Mouse (Mus musculus) brain, adult 2 months (tissue): ENCODE results near the gene Cadps.

Experiments
- DNase-seq: peaks from one replicate; pipeline ENCODE4 v3.0.0; 2011; ENCODE audit warnings: low read depth, low spot score

The Cadps gene

DNA sequence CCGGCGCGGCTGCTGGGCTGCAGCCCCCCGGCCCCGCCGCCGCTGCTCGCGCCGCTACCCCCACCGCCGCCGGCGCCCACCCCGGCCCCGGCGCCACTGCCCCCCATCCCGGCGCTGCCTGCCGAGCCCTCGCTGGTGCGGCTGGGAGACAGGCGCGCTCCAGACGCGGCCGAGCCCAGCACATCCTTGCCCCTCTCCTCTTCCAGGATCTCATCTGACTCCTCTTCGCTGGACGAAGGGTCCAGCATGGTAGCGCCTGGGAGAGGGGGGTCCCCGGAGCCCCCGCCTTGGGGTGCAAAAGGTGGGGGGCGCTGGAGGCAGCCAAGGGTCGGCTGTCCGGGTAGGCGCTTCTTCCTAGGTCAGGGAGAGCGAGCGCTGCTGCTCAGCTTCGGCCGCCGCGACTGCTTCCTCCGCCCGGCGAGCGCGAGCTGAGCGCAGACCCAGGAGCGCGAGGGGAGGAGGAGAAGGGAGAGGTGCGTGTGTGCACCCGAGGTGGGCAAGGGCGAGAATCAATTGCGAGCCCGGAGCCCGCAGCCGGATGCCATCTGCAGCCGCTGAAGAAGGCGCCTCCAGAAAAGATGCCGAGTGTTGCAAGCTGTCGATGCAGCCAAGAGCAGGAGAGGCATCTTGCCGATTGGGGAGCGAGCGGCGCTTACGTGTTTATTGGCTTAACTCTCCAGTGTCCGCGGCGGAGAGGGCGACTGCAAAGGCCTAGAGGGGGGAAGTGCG is at the start of gene Cadps:
Gene Cadps, minus strand, starts transcription at position 589 of the 729 bp plus-strand sequence.
- DNase-seq, result peak; percentile 96

DNA sequence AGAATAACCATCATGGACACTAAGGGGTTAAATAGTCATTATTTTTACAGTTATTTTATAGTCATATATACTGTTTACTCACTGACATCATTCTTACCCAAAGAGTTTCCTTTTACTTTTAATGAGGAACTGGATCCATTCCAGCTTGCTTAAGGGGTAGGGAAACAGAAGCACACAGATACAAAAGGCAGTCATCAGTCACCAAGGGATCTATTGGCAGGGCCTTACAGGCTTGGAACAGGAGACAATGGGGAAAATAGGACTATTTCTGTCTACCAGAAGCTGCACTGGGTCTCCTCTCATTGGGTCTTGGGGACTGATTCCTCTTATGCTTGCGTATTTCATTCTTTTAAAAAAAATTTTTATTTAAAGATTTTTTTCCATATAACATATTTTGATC is 46.7 kb upstream of the Cadps start:
- DNase-seq, result no peak

DNA sequence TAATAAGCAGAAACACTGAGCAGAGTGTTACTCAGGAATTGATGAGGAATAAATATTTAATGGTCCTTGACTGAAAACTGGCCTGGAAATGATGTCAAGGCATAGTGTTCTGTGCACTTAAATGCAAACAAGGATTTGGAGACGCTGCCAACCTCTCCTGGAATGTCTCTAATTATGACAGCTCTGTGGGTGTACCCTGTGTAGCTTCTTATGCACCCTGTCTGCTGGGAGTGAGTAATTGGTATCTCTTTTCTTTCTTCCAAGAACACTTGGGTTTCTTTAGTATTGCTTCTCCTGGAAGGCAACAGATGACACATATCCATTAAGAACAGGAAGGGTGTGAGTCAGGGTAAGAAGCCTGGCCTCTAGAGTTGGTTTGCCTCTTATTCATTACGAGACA is 42.4 kb upstream of the Cadps start:
- DNase-seq, result peak; percentile 77

DNA sequence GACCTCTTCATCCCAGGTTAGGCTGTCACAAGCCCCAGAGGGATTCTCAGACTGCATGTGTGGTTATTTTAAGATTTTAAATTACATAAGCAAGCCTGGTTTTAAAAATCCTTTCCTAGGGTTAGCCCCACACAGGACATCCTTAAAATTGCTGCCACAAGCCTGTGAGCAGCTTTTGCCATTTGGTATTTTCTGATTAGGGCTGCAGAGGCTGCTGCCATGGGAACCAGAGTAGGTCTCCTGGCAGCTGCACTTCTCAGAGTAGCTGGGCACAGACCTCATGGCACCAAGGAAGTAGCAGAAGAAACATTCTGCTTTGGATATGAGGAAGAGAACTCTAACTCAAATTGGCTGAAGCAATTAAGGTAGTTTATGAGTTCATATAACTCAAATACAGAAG is 21.0 kb upstream of the Cadps start:
- peak; percentile 51 for DNase-seq

DNA sequence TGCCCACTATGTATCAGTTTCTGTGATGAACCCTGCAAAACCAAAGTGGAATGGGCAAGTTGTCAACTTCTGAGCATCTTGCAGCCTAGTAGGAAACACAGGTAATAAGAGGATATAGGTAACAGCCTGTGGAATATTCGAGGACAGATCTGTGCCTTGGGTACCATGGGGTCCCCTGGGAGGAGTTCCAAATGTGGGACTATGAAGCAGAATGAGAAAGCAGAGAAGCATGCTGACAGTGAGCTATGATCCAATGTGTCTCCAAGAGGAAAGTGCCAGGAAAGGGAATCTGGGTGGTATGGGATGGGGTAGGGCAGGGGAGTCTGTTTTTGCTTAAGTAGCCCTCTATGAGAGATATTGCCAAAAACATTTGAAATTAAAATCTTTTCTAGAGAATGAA is 16.6 kb upstream of the Cadps start:
- no peak for DNase-seq

DNA sequence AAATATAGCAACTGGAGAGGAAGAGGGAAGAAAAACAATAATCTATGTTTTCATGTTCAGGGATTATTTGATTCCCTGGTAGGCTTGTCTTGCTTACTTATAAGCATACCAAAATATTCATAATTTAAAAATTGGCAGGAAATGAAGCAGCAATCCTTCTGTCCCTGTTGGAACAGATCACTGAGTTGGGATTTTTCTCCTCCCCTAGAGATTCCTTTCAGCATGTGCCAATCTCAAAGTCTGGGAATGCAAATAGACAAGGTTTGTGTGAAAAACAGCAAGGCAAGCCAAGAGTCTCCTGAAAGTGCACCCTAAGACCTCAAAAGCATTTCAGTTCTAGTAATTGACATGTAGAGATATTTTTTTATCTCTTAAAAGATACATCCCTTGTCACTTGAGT is 16.1 kb upstream of the Cadps start:
- DNase-seq, result peak; percentile 35

DNA sequence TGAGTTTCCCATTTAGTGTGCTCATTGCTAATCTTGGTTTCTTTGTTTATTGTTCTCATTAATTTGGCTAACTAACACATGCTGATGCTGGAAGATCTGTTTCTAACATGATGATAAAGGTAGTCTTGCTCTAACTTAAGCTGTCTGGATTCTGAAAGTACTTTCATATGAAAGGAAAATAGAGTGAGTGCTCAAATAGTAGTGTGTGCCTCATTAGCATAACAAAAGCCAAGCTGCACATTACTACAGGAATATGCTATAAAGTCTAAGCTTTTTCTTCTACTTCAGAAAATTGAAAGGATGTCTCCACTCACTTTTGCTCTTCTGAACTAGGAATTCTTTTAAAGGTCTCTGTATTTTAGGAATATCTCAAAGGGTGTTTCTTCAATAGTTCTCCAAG is 15.4 kb upstream of the Cadps start:
- DNase-seq, result no peak

DNA sequence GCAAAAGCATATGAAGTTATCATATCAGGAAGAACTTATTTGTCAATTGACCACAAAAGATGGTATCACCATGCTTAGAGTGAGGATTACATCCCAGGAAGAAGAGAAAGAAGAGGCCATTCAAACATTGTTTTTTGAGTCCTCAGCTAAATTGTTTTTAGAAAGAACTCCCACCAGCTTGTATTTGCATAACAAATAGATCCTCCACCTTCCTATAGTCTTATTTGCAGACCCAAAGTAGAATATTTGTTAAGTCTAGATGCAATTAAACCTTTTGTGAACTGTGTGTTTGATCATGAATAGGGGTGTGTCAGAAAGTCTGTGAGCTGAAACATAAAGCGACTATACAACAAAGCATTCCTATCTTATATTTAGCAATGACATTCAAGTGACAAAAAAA is 15.0 kb upstream of the Cadps start:
- no peak for DNase-seq

DNA sequence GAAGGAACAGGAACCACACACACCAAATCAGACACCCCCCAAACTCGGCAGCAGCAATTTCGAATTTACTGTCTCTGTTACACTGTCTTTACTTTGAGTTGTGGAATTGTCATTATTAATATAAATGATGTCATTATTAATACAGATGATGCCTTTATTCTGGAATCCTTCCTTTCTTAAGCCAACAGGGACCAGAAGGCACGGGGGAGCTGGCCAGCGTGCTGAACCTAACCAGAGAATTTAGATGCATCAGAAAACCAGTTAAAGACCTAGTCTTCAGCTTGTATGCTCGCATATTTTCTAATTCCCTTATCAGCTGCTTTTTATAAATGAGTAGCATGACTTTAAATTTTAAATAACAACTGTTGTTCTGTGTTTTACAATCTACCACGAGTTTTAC is 902 bp upstream of the Cadps start:
- no peak for DNase-seq

DNA sequence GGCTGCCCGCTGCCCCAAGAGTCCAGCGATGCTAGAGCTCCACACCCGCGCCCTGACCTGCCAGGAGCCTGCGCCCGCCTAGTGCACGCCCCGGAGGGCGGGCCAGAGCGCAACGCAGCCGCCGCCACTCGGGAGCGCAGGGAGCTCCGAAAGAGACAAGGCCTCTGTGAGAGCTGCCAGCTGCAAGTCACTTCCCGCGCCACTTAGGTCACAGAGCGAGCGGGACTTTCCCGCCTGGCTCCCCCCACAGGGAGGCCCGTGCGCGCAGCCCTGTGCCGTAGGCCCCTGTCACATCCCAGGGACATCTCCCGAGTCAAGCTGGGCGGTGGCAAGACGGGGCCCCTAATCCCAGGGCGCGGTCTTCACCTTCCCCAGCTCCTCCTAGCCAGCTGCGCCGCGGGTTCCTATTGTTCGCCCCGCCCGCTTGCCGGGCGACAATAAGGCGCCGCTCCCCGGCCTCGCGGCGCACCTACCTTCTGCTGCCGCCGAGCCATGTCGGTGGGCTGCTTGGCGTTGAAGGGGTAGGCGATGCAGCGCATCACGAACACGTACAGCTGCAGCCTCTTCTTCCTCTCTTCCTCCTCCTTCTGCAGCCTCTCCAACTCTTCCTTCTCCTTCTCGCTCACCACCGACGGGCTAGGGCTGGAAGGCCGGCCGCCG is 918 bp downstream of the Cadps start:
- peak; percentile 93 for DNase-seq

DNA sequence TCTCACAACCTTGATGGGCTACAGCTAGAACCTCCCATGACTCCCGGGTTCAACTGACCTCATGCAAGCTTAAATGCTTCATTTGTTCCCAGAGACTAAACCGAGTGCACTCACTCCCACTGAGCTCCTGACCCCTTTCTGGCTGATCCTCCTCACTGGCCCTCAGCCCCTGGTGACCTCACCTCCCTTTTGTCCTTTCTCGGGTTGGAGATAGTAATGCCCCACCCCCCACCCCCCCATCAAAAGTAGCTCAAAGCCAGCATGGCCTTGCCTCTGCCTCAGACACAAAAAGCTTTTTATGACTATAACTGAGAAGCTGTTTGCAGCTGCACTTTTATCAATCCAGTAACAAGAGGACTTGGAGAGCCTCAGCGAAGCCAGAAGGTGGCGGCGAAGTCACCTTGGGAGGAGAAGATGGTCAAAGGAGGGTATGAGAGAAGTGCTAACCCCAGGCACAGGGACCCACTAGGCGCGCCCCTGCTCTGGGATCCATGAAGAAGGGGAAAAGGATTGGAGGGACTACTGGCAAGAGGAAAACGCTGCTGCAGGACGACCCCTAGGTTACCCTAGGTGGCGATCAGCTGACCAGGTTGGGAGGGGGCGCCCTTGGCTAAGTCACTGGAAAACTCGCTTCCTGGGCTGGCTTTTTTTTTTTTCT is 1.6 kb downstream of the Cadps start:
- DNase-seq, result peak; percentile 71

DNA sequence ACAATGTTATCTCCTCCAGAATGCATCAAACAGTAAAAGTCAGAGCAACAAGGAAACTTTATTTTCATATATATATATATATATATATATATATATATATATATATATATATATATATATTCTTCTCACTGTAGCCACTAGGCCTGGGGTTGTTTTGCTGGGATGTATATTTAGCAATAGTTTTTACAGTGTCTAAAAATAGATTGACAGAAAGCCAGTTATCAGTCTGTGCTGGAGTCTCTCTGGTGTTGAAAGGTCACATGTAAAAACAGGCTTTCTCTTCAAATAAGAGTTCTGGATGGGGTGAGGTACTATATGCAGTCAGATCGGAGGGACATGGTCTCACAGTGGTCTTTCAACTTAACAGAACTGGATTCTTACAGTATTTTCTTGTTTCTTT is 2.7 kb downstream of the Cadps start:
- no peak for DNase-seq

DNA sequence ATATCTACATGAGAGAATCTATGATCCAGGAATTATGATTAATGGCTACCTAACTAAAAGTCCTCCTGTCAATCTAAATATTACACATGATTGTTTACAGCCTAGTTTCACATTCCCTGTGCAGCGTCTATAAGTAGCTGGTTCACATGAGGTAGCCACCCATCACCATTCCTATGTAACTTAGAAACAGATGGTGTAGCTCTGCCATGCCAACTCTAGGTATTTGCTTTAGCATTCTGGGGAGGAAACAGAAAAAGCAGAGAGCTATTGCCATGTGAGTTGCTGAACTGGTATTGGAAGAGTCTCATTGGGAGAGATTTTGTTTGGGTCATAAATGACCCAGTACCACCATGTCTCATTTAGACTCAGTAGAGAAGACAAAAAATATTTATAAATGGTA is 4.4 kb downstream of the Cadps start:
- peak; percentile 82 for DNase-seq

DNA sequence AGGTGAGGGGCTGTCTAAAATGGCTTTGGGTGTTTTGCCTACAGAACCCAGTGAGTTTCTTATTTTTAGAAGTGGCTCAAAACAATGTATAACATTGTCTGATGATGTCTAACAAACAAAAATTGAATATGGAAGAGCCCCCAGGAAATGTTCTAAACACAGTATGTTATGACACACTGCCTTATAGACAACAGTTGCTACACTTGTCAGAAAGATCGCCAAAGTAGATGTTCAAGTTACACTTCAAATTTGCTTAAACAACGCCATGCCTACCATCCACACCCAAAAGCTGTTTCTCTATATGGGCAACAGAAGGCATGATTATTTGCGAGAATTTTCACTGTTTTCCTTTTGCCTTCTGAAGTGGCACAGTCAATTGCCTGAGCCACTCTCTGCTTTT is 10.8 kb downstream of the Cadps start:
- DNase-seq, result no peak

DNA sequence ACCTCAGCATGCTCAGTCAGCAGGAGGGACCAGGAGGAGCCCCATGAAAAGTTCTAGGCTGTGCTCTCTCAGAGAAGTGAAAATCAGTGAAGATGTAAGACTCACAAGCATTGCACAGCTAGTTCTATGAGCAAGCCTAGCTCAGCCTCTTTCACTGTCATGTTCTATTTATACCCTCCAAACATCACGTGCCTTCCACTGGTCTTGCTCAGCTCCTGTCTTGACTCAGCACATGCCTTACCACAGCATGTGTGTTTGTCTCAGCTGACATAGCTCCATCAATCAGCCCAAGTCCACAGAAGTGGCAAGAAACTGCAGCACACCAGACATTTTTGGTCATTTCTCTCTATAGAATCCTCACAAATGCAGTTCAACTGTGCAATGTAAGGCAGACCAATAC is 19.9 kb downstream of the Cadps start:
- peak; percentile 50 for DNase-seq

DNA sequence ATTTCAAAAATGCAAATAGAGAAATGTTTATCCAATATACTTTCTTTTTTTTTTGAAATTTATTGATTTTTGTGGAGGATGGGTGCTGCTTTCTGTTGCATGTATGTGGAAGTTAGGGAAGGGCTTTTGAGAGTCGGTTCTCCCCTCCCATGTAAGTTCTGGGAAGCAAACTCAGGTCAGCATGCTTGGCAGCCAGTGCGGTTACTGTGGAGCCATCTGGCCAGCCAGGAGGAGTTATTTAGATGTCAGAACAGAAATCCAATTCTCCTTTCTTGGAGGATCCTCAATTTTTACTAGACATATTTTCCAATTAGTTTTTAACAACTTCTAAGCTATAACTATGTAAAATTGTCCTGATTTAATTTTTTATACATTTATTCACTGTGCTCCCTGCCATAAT is 21.8 kb downstream of the Cadps start:
- DNase-seq, result peak; percentile 92

DNA sequence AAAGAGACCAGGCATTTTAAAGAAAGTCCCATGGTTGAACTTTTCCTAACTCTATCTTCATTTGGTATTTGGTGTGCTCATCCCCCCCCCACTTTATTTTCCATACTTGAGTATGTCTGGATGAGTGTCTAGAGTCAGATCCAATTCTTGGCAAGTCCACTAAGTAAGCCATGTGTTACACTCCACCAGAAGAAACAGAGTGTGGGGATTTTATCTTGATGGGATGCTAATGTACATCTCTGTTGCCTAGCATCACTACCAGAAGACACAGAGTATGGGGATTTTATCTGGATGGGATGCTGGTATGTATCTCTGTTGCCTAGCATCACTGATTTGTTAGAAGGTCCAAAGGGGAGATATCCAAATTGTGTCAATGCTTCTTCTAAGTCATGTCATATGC is 24.0 kb downstream of the Cadps start:
- DNase-seq, result no peak

DNA sequence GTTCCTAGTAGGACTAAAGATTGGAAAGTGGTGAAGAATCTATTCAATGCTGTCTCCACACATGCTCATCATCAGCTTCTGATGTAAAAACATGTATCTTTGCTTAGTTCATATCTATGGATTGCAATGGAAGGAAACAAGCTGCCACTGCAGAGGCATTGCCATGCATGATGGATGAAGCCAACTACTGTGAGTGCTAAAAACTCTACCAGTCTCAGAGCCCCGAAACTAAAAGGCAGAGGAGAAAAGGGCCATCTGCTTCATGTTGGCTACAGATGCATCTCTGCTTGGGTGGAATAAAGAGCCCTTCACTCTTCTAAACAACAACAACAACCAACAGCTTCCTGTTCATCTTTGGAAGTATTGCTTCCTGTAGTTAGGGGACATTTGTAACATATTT is 38.6 kb downstream of the Cadps start:
- peak; percentile 57 for DNase-seq

DNA sequence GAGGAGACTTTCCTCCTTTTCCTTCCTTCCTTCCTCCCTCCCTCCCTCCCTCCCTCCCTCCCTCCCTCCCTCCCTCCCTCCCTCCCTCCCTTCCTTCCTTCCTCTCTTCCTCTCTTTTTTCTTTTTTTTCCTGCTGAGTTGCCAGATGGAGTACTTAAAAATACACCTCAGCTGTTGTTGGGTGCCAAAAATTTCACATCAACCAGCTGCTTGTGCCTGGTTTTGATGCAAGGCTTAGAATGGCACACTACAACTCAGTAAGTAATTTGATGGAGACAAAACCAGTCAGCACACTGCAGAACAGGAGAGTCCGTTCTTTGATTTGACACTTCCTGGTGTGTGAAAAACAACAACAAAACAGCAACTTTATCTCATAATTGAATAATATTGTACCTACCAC is 42.9 kb downstream of the Cadps start:
- peak; percentile 81 for DNase-seq

DNA sequence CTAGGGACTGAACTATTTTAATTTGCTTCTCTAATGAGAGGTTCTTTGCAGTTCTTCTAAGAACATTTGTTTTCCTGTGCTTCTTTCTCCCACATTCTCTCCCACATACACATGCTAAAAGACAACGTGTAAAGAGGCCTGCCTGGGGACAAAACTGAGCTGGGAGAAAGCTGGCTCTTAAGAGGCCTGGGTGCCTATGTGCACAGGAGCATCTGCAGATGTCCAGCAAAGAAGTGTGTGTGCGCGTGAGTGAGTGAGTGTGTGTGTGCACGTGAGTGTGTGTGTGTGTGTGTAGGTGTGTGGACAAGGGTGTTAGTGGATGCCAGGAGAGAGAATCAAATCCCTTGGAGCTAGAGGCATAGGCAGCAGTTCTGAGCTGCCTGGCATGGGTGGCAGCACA is 44.9 kb downstream of the Cadps start:
- peak; percentile 85 for DNase-seq

DNA sequence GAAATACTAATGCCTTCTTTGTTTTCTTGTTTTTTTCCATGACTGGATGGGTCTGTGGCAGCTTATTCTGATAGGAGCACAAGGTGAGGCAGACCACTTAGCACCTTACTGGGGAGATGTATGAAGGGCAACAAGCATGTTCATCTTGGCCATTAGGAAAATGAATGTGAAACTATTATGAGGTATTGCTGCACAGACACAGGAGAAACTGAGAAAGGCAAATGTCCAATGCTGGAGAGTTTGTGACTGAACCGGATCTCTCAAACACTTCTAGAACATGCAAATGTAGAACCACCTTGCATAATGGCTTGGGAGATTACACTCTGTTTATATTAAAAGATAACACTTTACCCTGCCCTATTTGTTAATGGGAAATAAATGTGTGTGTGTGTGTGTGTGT is 54.0 kb downstream of the Cadps start:
- DNase-seq, result no peak

DNA sequence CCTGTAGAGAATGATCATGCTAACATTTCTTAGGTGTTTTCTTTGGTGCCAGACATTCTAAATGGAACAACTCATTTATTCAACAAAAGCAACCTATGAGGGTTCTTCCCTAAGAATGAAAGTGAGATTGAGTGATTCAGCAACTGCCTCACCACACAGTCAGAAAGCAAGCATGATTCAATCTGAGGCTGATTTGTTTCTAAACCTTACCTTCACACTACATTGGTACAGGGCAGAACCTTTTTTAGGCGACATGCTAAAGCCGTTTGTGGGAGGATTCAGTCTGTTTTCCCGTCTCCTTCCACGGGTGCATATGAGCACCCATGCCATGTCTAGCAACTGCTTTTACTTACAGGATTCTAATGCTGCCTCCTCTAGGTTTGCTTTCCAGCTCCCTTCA is 69.6 kb downstream of the Cadps start:
- peak; percentile 52 for DNase-seq

DNA sequence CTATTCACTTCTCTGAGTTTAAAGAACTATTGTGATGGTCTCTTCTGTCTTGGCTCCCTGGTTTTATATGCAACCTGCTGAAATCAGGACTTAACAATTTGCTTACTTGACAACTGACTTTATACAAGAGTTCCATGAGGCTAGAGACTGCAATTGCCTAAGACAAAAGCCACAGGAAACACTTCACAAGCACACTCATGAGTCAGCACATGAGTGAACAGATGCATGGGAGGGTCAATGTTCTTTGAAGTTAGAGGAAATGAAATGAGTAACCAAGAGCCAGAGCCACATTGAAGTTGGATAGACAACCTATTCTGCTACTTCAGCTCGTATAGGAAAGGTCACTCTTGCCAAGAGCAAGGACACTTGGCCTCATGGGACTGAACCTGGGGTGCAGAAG is 71.1 kb downstream of the Cadps start:
- DNase-seq, result peak; percentile 51
